Mouse (Mus musculus) neutrophil, adult 5-6 weeks (primary cell): Measurements from ENCODE around the gene Ccdc159. TPM values are rescaled to one million over a fixed set of nuclear protein-coding genes. Genes with fewer than 3 reads are reported as not detected.

Experiments used
- ATAC-seq: fragments of 151-379, 151-347 bp; 2 replicates; pipeline ENCODE4 v1.8.0; 2017; ENCODE audit warnings: mild to moderate bottlenecking, moderate TSS enrichment; ENCODE audit not compliant: insufficient number of reproducible peaks, poor library complexity, low FRiP score, severe bottlenecking; ENCODE audit errors: extremely low read depth
- total RNA-seq: library from RNA; stranded (forward); fragments of 200-1000 nt; gene quantifications from 2 replicates; pipeline ENCODE4 v1.2.3, GENCODE M21; 2017

The Ccdc159 gene
- total RNA-seq, 1 experiment from 2014 or later: not detected

- ATAC-seq: no peak
Observed at GRCm38 (mm10) chr9:21932006-21932405, 4.7 kb downstream of the Ccdc159 start.

GRCm38 (mm10) chr9:21932445-21933137 lies 5.3 kb downstream of the Ccdc159 start:
- no peak for ATAC-seq

GRCm38 (mm10) chr9:21934021-21934420 lies 6.8 kb downstream of the Ccdc159 start:
- no peak for ATAC-seq

DNA sequence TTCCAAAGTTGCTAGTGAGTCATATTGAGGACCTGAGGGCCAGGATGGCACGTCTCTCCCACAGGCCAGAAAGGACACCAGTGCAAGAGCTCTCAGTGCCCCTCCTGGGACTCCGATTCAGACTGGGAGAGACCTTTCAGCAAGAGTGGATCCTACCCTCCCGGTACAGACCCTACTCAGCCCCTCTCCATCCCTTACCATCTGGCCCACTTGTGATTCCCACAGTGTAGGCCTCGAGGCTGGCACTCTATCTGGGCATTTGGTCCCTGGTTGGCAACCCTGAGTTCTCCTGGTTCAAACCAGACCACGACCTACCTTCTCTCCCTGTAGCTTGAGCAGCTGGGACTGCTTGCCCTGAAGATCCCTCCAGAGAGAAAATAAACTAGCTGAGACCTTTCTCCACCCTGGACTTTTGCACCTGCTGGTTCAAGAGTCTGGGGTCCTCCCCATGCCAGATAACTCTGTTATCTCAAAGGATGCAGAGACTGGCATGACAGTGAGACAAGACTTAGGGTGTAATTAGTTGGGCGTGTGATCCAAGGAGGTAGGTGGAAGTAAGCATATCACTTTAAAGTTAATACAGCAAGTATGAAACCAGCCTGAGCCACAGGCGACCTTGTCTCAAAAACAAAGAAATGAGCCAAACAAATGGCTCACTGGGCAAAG lies 8.3 kb downstream of the Ccdc159 start:
- no peak for ATAC-seq

DNA sequence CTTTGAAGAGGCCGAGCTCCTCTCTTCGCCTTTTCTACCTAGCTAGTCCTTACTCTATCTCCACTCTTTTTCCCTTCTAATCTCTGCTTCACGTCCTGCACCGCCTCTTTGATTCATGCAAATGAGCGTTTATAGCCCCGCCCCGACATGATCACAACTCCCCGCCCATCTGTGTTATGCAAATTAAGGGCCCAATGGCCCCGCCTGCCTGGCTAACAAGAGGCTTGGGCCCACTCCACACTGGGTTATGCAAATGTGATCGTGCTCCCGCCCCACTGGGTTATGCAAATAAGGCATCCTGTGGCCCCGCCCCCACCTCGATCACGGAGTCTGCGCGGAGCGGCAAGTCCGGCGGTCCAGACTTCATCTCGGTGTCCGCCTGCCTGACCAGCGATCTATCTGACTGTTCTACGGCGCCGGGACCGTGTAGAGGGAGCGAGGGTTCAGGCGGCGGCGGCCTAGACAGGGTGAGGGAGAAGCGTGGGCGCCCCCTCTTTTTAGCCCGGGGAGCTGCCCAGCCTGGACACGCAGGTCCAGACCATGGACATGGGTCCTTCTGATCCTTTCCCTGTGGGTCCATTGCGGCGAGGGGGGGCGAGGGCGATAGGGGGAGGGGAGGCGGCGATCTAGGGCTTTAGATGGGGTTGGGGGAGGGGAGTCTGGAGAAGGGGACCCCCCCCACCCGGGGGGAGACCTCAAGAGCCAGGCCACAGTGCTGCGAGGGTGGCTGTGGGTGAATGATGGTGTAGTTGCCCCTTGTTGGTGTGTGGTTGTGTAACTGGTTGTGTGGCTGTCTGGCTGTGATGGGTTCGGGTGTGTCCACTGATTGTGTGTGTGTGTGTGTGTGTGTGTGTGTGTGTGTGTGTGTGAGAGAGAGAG lies 9.7 kb downstream of the Ccdc159 start, which contains the start of gene Plppr2:
Plppr2 (plus strand) TSS at position 342 of the 879 bp plus-strand sequence.
- ATAC-seq: peak; percentile 67

DNA sequence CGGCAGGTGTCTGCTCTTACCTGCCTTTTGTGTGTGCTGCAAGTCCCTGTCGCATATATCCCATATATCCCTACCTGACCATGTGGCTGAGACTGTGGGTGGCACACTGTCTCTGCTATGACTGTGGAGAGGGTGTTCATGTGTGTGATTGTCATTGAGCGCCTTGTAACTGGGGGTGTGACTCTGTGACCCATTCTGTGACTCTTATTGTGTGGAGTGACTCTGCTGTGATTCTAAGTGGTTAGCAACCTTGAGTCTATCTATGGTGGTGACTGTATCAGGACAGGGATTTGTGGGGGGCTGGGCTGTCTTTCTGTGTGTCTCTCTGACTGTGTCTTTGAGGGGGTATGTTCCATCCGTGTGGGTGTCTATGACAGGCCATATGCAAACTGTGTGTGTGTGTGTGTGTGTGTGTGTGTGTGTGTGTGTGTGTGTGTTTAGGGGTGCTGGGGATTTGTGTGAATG lies 10.5 kb downstream of the Ccdc159 start:
- ATAC-seq: no peak

- ATAC-seq: no peak
Observed at GRCm38 (mm10) chr9:21938234-21938855, 11.1 kb downstream of the Ccdc159 start.

DNA sequence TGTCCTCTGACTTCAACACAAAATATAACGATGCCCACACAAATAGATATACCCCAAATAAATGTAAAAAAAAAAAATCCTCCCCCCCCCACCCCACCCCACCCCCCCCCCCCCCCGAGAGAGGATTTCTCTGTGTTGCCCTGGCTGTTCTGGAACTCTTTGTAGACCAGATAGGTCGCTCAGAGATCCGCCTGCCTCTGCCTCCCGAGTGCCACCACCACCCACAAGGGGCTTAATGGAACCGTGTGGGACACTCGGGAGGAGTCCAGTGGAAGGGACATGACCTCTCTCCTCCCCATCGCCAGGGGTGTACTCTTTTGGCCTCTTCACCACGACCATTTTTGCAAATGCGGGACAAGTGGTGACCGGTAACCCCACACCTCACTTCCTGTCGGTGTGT lies 15.8 kb downstream of the Ccdc159 start:
- no peak for ATAC-seq

GRCm38 (mm10) chr9:21943638-21944037 lies 16.4 kb downstream of the Ccdc159 start:
- ATAC-seq: no peak

DNA sequence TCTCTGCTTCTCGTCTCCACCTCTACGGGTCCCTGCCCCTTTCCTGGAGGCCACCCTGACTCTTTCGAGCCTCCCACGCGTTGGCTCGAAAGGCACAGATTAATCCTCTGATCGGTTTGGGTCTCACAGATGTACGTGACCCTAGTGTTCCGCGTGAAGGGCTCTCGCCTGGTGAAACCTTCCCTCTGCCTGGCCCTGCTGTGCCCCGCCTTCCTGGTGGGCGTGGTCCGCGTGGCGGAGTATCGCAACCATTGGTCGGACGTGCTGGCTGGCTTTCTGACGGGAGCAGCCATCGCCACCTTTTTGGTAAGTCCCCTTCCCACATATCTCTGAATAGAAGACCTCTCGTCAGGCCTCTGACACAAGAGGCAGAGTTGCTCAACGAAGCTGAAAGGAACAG lies 17.0 kb downstream of the Ccdc159 start:
- no peak for ATAC-seq

GRCm38 (mm10) chr9:21947540-21948130 lies 20.4 kb downstream of the Ccdc159 start:
- no peak for ATAC-seq

DNA sequence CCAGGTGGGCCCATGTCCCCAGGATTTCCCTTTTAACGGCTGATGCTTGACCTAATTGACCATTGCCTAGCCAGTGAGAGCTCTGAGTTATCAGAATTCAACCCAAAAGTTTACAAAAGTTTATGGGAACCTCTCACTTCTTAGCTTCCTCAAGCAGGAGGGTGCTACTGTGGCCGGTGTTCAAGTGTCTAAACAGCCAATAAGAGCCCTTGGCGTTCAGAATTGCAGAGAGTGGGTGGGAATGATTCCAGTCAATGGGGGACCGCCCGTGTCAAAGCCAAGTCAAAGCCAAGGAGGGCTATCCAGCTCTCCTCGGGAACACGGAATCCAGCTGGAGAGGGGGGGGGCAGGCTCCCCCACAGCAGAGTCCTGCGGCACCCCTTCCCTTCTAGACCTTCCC lies 20.9 kb downstream of the Ccdc159 start:
- ATAC-seq: no peak

GRCm38 (mm10) chr9:21948790-21949189 lies 21.5 kb downstream of the Ccdc159 start:
- no peak for ATAC-seq

DNA sequence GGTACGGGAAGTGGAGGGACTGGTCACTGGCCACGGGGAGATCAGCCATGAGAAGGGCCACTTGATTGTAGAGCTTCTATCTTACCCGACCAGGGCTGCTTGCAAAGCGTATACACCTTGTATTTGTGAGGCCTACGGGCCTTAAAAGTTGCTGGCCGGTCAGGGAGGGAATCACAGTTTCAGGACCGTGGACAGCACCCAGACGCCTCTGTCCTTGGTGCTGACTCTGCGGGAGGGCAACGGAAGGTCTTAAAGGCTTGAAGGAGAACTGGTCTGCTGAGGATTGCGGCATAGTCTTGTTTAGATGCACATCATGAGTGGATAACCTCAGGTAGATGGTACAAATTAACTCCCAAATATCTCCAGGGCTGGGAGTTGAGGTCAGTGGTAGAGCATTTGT lies 23.1 kb downstream of the Ccdc159 start:
- peak; percentile 35; the same call in 1 of the 2 replicates for ATAC-seq

GRCm38 (mm10) chr9:21951977-21952376 lies 24.7 kb downstream of the Ccdc159 start:
- no peak for ATAC-seq

GRCm38 (mm10) chr9:21953600-21953999 lies 26.3 kb downstream of the Ccdc159 start:
- no peak for ATAC-seq

GRCm38 (mm10) chr9:21954635-21955034 lies 27.4 kb downstream of the Ccdc159 start:
- no peak for ATAC-seq

GRCm38 (mm10) chr9:21955225-21955569 lies 27.9 kb downstream of the Ccdc159 start:
- ATAC-seq: 0 out of 2 replicates have a peak, but pooled peaks have one; percentile 13
